Mouse (Mus musculus) common myeloid progenitor, adult 5-6 weeks (primary cell): ENCODE data around the gene Myo9a. TPM values are rescaled to one million over a fixed set of nuclear protein-coding genes. Genes with fewer than 3 reads are reported as not detected.

Experiments
- total RNA-seq: library from RNA; stranded (forward); fragments of 200-1000, 187-1606 nt; gene quantifications from 2 replicates; pipeline ENCODE4 v1.2.3, GENCODE M21; 2017

Myo9a gene
- total RNA-seq, 1 experiment from 2014 or later, result 19.3 TPM

Other genes starting within 250 kb of the Myo9a start
- 82.6 and 83.8 TPM in 2 replicates for gene Hexa, start 211.4 kb upstream of the Myo9a start, total RNA-seq
- not detected in 2 replicates for gene Tmem202, start 211.0 kb upstream of the Myo9a start, total RNA-seq
- gene Celf6, start 173.0 kb upstream of the Myo9a start, total RNA-seq, result not detected in 2 replicates
- gene Parp6, start 133.6 kb upstream of the Myo9a start, total RNA-seq, result 23.0 and 57.8 TPM in 2 replicates
- gene Pkm, start 94.5 kb upstream of the Myo9a start, total RNA-seq, result 418 and 473 TPM in 2 replicates
- gene Gramd2, start 70.8 kb upstream of the Myo9a start, total RNA-seq, result not detected in 2 replicates
- 4.3 and 7.4 TPM in 2 replicates for gene Senp8, start 186 bp upstream of the Myo9a start, total RNA-seq
- gene Nr2e3, start 209.8 kb downstream of the Myo9a start, total RNA-seq, result not detected in 2 replicates